Mouse (Mus musculus) E14TG2a.4 (cell line): ENCODE data around the gene Ccdc184.

Source experiments
- CTCF ChIP-seq: conservative IDR thresholded peaks from 2 replicates; pipeline ENCODE4 v1.5.1; 2014; ENCODE audit warnings: low read length
- NANOG ChIP-seq: IDR thresholded peaks from 2 replicates; pipeline ENCODE4 v1.6.1; 2014; ENCODE audit warnings: borderline replicate concordance, low read length, mixed read lengths
- POU5F1 ChIP-seq: IDR thresholded peaks from 2 replicates; pipeline ENCODE4 v1.6.1; 2014; ENCODE audit warnings: low read length, borderline replicate concordance

- TF ChIP-seq CTCF: no peak
- no peak for TF ChIP-seq NANOG
- no peak for TF ChIP-seq POU5F1
Observed at GRCm38 (mm10) chr15:98177320-98177719, 10.4 kb downstream of the Ccdc184 start.
